Mouse (Mus musculus) C2C12 (cell line): ENCODE measurements around the gene Pafah2.

ENCODE experiments used
- CTCF ChIP-seq: IDR thresholded peaks from one replicate; pipeline ENCODE4 v1.5.1; 2011; ENCODE audit not compliant: control insufficient read depth, insufficient read depth, insufficient read length
- FOSL1 ChIP-seq: IDR thresholded peaks from one replicate; pipeline ENCODE4 v1.8.0; 2011; ENCODE audit warnings: mild to moderate bottlenecking, low read length; ENCODE audit not compliant: poor library complexity, insufficient read depth, severe bottlenecking
- MAX ChIP-seq: IDR thresholded peaks from one replicate; pipeline ENCODE4 v1.6.1; 2011; ENCODE audit warnings: mild to moderate bottlenecking, control low read depth
- MYOG ChIP-seq: IDR thresholded peaks from one replicate; pipeline ENCODE4 v1.6.1; 2011; ENCODE audit not compliant: control insufficient read depth, insufficient read length; ENCODE audit errors: extremely low read depth
- USF1 ChIP-seq: IDR thresholded peaks from one replicate; pipeline ENCODE4 v1.6.1; 2011; ENCODE audit warnings: low read depth, mild to moderate bottlenecking, control low read depth, moderate library complexity

GRCm38 (mm10) chr4:134453619-134454400, 57.7 kb downstream of the Pafah2 start:
- no peak for TF ChIP-seq CTCF
- TF ChIP-seq USF1, result no peak
- TF ChIP-seq MYOG, result no peak
- TF ChIP-seq MAX, result no peak
- no peak for TF ChIP-seq FOSL1
